Mouse (Mus musculus): ENCODE results near the gene Ptp4a2. TPM values are rescaled to one million over a fixed set of nuclear protein-coding genes. Genes with fewer than 3 reads are reported as not detected.
A peak's percentile ranks its signal among the peaks of the same experiment; 100 is the strongest.

Gene Ptp4a2
- polyA plus RNA-seq, 1 experiment from 2014 or later = 353 TPM

GRCm38 (mm10) chr4:129805059-129805458, 6.0 kb upstream of the Ptp4a2 start:
- no peak overlapping the region for H3K27ac ChIP-seq
- no peaks in the 10 kb centered on the region for H3K27me3 ChIP-seq
- no peak overlapping the region for H3K9ac ChIP-seq
- H3K4me3 ChIP-seq = no peak overlapping the region
- no peak for ATAC-seq (ENCODE audit: borderline replicate concordance, extremely low read depth, low FRiP score, low TSS enrichment)
- H3K9me3 ChIP-seq = no peaks in the 10 kb centered on the region
- WGBS = 79% methylated on average over 3 of the region's 3 CpGs
- H3K4me2 ChIP-seq = no peak overlapping the region
- H3K4me1 ChIP-seq = no peaks in the 10 kb centered on the region
- no peaks in the 10 kb centered on the region for H3K36me3 ChIP-seq

DNA sequence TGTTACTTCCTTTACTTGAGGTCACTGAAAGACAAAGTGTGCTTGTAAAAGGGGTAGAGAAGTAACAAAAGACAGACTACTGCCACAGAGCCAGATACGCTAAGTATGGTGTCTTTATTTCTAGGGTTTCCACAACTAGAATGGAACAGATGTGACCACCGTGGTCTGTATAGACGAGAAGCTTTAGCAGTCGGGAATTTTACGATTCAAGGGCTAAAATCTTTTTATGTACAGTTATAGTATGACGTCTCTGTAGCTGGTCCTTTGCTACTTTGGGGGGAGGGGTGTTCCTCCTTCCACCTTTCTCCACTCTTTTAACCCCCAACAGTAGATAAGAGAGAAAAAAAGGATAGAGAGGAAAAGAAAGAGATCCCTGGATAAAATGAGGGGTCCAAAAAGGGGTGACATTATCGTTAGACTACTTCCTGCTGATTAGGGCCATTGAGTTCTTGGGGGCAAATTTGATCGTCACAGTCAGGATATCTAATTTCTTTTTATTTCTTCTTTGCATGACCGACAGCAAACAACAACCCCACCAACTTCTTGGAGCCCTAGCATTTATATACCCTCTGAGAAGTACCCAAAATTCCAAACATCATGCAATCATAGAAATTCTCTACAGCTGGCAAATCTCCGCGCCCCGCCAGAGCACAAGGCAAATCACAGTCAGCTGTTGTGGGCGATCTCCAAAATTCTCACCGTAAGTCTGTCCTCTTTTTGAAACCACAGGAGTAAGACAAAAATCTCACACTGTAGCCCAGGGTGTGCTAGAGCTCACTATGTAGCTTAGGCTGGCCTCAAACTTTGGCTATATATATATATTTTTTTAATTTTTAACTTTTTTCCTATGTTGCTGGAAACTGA, 818 bp downstream of the Ptp4a2 start:
- Histone ChIP-seq H3K4me1 (peaks cover 14% of the 10 kb centered on the region), H3K4me2 (peak overlapping the region; percentile 86; the same call in 1 of the 2 replicates), H3K27me3 (no peaks in the 10 kb centered on the region), H3K4me3 (no peak overlapping the region), H3K36me3 (no peaks in the 10 kb centered on the region), H3K27ac (peak overlapping the region; percentile 81; the same call in 1 of the 2 replicates), H3K9me3 (no peaks in the 10 kb centered on the region), H3K9ac (no peak overlapping the region)
- 71% methylated on average over 14 of the region's 14 CpGs for WGBS
- no peak for ATAC-seq (ENCODE audit: borderline replicate concordance, extremely low read depth, low FRiP score, low TSS enrichment)

DNA sequence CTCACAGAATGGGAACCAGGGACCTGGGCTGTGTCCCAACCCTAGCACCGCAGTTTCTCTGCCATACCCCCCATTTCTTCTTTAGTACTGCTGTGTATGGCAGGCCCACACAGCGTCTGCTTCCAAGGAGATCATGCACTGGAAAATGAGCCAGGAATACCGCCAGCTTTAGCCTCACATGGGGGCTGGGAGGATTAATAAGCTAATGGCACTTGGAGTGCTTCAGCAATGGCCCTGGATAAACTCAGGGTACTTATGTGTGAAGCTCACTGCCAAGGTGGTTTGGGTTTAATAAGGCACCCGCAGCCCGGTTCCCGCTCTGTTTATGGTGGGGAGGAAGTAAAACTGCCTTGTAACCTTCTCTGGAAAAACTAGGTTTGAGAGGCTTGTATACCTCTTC, 6.6 kb downstream of the Ptp4a2 start:
- Histone ChIP-seq H3K4me3 (no peak overlapping the region), H3K4me1 (peaks cover 34% of the 10 kb centered on the region), H3K27ac (no peak overlapping the region), H3K27me3 (no peaks in the 10 kb centered on the region), H3K9me3 (no peaks in the 10 kb centered on the region), H3K36me3 (no peaks in the 10 kb centered on the region), H3K4me2 (no peak overlapping the region), H3K9ac (no peak overlapping the region)
- 66% methylated on average over 6 of the region's 6 CpGs for WGBS
- ATAC-seq (ENCODE audit: borderline replicate concordance, extremely low read depth, low FRiP score, low TSS enrichment) = no peak

- ATAC-seq (ENCODE audit: borderline replicate concordance, extremely low read depth, low FRiP score, low TSS enrichment) = no peak
- Histone ChIP-seq H3K4me3 (no peak overlapping the region), H3K4me2 (peak overlapping the region; percentile 86; the same call in 1 of the 2 replicates), H3K9me3 (no peaks in the 10 kb centered on the region), H3K27me3 (no peaks in the 10 kb centered on the region), H3K9ac (0 out of 2 replicates have a peak overlapping the region, but pooled peaks have one; percentile 4), H3K4me1 (peaks cover 45% of the 10 kb centered on the region), H3K27ac (peak overlapping the region; percentile 96), H3K36me3 (no peaks in the 10 kb centered on the region)
- WGBS = 53% methylated on average over 10 of the region's 10 CpGs
These were observed 7.6 kb downstream of the Ptp4a2 start for GRCm38 (mm10) chr4:129818506-129819195.

- Histone ChIP-seq H3K4me2 (peak overlapping the region; percentile 86), H3K36me3 (no peaks in the 10 kb centered on the region), H3K9ac (peak overlapping the region; percentile 81), H3K9me3 (no peaks in the 10 kb centered on the region), H3K27me3 (no peaks in the 10 kb centered on the region), H3K4me3 (peak overlapping the region; percentile 72), H3K27ac (peak overlapping the region; percentile 96), H3K4me1 (peaks cover 53% of the 10 kb centered on the region)
- WGBS = under 1% methylated on average over 63 of the region's 83 CpGs
- peak; percentile 98 for ATAC-seq (ENCODE audit: borderline replicate concordance, extremely low read depth, low FRiP score, low TSS enrichment)
These were observed 8.8 kb downstream of the Ptp4a2 start for GRCm38 (mm10) chr4:129819712-129820336.

GRCm38 (mm10) chr4:129820417-129821086, 9.5 kb downstream of the Ptp4a2 start:
- Histone ChIP-seq H3K4me2 (peak overlapping the region; percentile 56), H3K27me3 (no peaks in the 10 kb centered on the region), H3K36me3 (no peaks in the 10 kb centered on the region), H3K9ac (peak overlapping the region; percentile 81), H3K27ac (peak overlapping the region; percentile 96), H3K4me1 (peaks cover 53% of the 10 kb centered on the region), H3K9me3 (no peaks in the 10 kb centered on the region), H3K4me3 (peak overlapping the region; percentile 72)
- WGBS = under 1% methylated on average over 53 of the region's 79 CpGs
- peak; percentile 85 for ATAC-seq (ENCODE audit: borderline replicate concordance, extremely low read depth, low FRiP score, low TSS enrichment)

DNA sequence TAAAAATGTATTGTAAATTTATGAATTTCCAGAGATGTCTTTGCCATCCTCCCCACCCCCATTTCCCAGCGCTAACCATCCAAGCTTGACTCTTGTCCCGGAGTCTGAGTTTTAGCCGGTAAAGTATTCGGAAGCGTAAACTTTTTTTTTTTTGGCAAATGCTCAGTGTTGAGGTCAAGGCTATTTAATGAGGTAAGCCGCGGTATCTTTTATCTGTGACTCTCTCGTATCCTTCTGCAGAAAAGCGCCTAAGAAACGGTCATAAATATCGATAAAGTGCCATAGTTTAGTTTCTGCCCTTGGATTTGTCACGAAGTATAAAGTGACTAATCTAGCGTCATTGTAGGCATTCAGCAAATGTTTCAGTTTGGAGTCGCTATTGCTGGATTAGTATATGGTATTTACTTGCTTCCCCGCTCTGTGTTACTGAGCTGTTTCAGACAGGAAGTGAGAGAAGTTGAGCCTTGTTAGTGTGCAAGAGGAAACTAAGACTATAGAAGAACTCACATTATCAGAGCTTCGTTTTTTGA, 10.1 kb downstream of the Ptp4a2 start:
- peak overlapping the region; percentile 56 for H3K4me2 ChIP-seq
- no peaks in the 10 kb centered on the region for H3K27me3 ChIP-seq
- peak overlapping the region; percentile 81 for H3K9ac ChIP-seq
- H3K9me3 ChIP-seq = no peaks in the 10 kb centered on the region
- H3K36me3 ChIP-seq = no peaks in the 10 kb centered on the region
- peak overlapping the region; percentile 72 for H3K4me3 ChIP-seq
- WGBS = under 1% methylated on average over 16 of the region's 16 CpGs
- peak overlapping the region; percentile 96 for H3K27ac ChIP-seq
- ATAC-seq (ENCODE audit: borderline replicate concordance, extremely low read depth, low FRiP score, low TSS enrichment) = no peak
- H3K4me1 ChIP-seq = peaks cover 53% of the 10 kb centered on the region

- no peaks in the 10 kb centered on the region for H3K9me3 ChIP-seq
- no peaks in the 10 kb centered on the region for H3K36me3 ChIP-seq
- no peak for ATAC-seq (ENCODE audit: borderline replicate concordance, extremely low read depth, low FRiP score, low TSS enrichment)
- H3K27ac ChIP-seq = no peak overlapping the region
- peaks cover 58% of the 10 kb centered on the region for H3K4me1 ChIP-seq
- WGBS = 48% methylated on average over 3 of the region's 3 CpGs
- H3K9ac ChIP-seq = 0 out of 2 replicates have a peak overlapping the region, but pooled peaks have one; percentile 81
- H3K4me3 ChIP-seq = 0 out of 2 replicates have a peak overlapping the region, but pooled peaks have one; percentile 2
- H3K27me3 ChIP-seq = no peaks in the 10 kb centered on the region
- H3K4me2 ChIP-seq = peak overlapping the region; percentile 56
These were observed 11.3 kb downstream of the Ptp4a2 start for GRCm38 (mm10) chr4:129822324-129822723.

GRCm38 (mm10) chr4:129823216-129823810, 12.3 kb downstream of the Ptp4a2 start:
- H3K4me2 ChIP-seq = peak overlapping the region; percentile 56; the same call in 1 of the 2 replicates
- no peak overlapping the region for H3K27ac ChIP-seq
- H3K4me1 ChIP-seq = peaks cover 49% of the 10 kb centered on the region
- no peaks in the 10 kb centered on the region for H3K9me3 ChIP-seq
- H3K36me3 ChIP-seq = no peaks in the 10 kb centered on the region
- H3K27me3 ChIP-seq = no peaks in the 10 kb centered on the region
- ATAC-seq (ENCODE audit: borderline replicate concordance, extremely low read depth, low FRiP score, low TSS enrichment) = no peak
- no peak overlapping the region for H3K9ac ChIP-seq
- WGBS = 57% methylated on average over 4 of the region's 4 CpGs
- no peak overlapping the region for H3K4me3 ChIP-seq

DNA sequence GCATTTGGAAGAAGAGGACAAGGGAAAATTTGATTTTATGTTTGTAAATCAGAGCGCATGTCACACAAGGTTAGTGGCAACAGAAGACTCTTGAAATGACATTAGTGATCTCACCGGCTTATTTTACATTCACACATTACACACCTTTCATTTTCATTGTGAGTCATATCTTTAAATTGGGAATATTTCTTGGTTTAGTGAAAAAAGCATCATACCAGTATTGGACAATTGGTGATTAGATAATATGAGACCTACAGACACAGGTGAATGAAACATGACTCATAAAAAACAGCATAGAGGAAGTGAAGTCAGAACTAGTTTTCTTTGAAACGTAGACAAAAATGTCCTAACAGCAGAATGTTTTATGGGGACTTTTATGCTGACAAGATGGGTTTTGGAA, 16.6 kb downstream of the Ptp4a2 start:
- Histone ChIP-seq H3K4me3 (no peak overlapping the region), H3K4me2 (no peak overlapping the region), H3K9ac (no peak overlapping the region), H3K27ac (no peak overlapping the region), H3K27me3 (no peaks in the 10 kb centered on the region), H3K36me3 (no peaks in the 10 kb centered on the region), H3K4me1 (peaks cover 32% of the 10 kb centered on the region), H3K9me3 (no peaks in the 10 kb centered on the region)
- WGBS = 74% methylated on average over 3 of the region's 3 CpGs
- ATAC-seq (ENCODE audit: borderline replicate concordance, extremely low read depth, low FRiP score, low TSS enrichment) = no peak

- Histone ChIP-seq H3K4me1 (peaks cover 30% of the 10 kb centered on the region; the same call in 1 of the 2 replicates), H3K4me3 (no peak overlapping the region), H3K9ac (no peak overlapping the region), H3K27ac (no peak overlapping the region), H3K36me3 (no peaks in the 10 kb centered on the region), H3K4me2 (no peak overlapping the region), H3K9me3 (no peaks in the 10 kb centered on the region), H3K27me3 (no peaks in the 10 kb centered on the region)
- 43% methylated on average over 3 of the region's 3 CpGs for WGBS
- no peak for ATAC-seq (ENCODE audit: borderline replicate concordance, extremely low read depth, low FRiP score, low TSS enrichment)
These were observed 17.1 kb downstream of the Ptp4a2 start for GRCm38 (mm10) chr4:129828081-129828480.

Data from lung, embryonic 15.5 days (tissue).